Mouse (Mus musculus) liver, embryonic 14.5 days (tissue): Measurements from ENCODE around the gene Mrpl55. TPM values are rescaled to one million over a fixed set of nuclear protein-coding genes. Genes with fewer than 3 reads are reported as not detected.
A peak's percentile ranks its signal among the peaks of the same experiment; 100 is the strongest.

ENCODE experiments used
- ATAC-seq: fragments of 200-750 bp; cut with Nextera tagmentation; 2 replicates; pipeline ENCODE4 v1.8.0; 2017; ENCODE audit warnings: moderate number of reproducible peaks, mild to moderate bottlenecking, moderate library complexity; ENCODE audit not compliant: insufficient read depth
- DNase-seq, 3 experiments: peaks; one replicate each; pipeline ENCODE4 v3.0.0-alpha.2; 2012 to 2013; ENCODE audit warnings: low read depth in 3 of 3, low spot score in 3 of 3
- H3K27ac ChIP-seq: fragments of 300-500 bp; sonication (generic); 2 replicates; pipeline ENCODE4 v1.5.1; 2014; ENCODE audit warnings: moderate library complexity, mild to moderate bottlenecking, control low read depth, inconsistent platforms
- H3K27me3 ChIP-seq: fragments of 300-500 bp; sonication (generic); 2 replicates; pipeline ENCODE4 v1.6.1; 2014; ENCODE audit warnings: mild to moderate bottlenecking, low read length, moderate library complexity; ENCODE audit not compliant: control insufficient read depth, insufficient read depth
- H3K36me3 ChIP-seq: fragments of 300-500 bp; sonication (generic); replicated peaks from 2 replicates; pipeline ENCODE4 v1.6.1; 2014; ENCODE audit warnings: low read depth; ENCODE audit not compliant: control insufficient read depth, insufficient read depth
- H3K4me1 ChIP-seq, 2 experiments: fragments of 200-500 bp in 1 of 2; fragments of 300-500 bp in 1 of 2; sonication (generic) in 1 of 2; replicated peaks; 2 replicates each; pipeline ENCODE4 v1.6.1; 2012 to 2014; ENCODE audit warnings: antibody characterized with exemption in 1 of 2, inconsistent platforms in 1 of 2, low read length in 1 of 2; ENCODE audit not compliant: control insufficient read depth in 2 of 2, insufficient read depth in 2 of 2
- H3K4me2 ChIP-seq: fragments of 300-500 bp; sonication (generic); 2 replicates; pipeline ENCODE4 v1.6.1; 2014; ENCODE audit warnings: low read depth, mild to moderate bottlenecking, control low read depth, moderate library complexity
- H3K4me3 ChIP-seq, 2 experiments: fragments of 200-500 bp in 1 of 2; fragments of 300-500 bp in 1 of 2; sonication (generic) in 1 of 2; 2 replicates each; pipeline ENCODE4 v1.5.1; 2012 to 2014; ENCODE audit warnings: low read depth in 2 of 2, low read length in 2 of 2, mild to moderate bottlenecking in 2 of 2, control low read depth in 1 of 2, inconsistent platforms in 1 of 2, moderate library complexity in 1 of 2; ENCODE audit not compliant: insufficient read depth in 1 of 2
- H3K9ac ChIP-seq: fragments of 300-500 bp; sonication (generic); replicated peaks from 2 replicates; pipeline ENCODE4 v1.6.1; 2014; ENCODE audit warnings: mild to moderate bottlenecking, control low read depth, moderate library complexity
- H3K9me3 ChIP-seq: fragments of 300-500 bp; sonication (generic); 2 replicates; pipeline ENCODE4 v1.6.1; 2016; ENCODE audit warnings: low read length, mixed read lengths; ENCODE audit not compliant: control insufficient read depth
- CTCF ChIP-seq: IDR thresholded peaks from 2 replicates; pipeline ENCODE4 v1.5.1; 2016; ENCODE audit warnings: antibody characterized with exemption, low read depth, control low read depth
- EP300 ChIP-seq: IDR thresholded peaks from 2 replicates; pipeline ENCODE4 v1.6.1; 2016; ENCODE audit warnings: antibody characterized with exemption, low read depth
- WGBS: fragments of 180-500 bp; shearing (Covaris S2); extraction: QIAGEN DNeasy Blood & Tissue Kit; methylation state at CpG from one replicate; pipeline ENCODE4 v1.1.7; 2014; ENCODE audit not compliant: insufficient replicate concordance; 5-methylcytosine and 5-hydroxymethylcytosine counted together
- polyA plus RNA-seq, 2 experiments: library from polyadenylated mRNA; depleted of rRNA in 1 of 2; stranded (reverse) in 1 of 2; unstranded in 1 of 2; fragments of >200 nt; fragmentation: Nextera tagmentation in 1 of 2; extraction: Ambion mirVana in 1 of 2; gene quantifications; 2 replicates each; pipeline versions ENCODE4 v1.2.1 to v1.2.3; 2012 to 2014

Mrpl55 gene
- polyA plus RNA-seq, 2 experiments = 25.3 to 56.8 TPM

DNA sequence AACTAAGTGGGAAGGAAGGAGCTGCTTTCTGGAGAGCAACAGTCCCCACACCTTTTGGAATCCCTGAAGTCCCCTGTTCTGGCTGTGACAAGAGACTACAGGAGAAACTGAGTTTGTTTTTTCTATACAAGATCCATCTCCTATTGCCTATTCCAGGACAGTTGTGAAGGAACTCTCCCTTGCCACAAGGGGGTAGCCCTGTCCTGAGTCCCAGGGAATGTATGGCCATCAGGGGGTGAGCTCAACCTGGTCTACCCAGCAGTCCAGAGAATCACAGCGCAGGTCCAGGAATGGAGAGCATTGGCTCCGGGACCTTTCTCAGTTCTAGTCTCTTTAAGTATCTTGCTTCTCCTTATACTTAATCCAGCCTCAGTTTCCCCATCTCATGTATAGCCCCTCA lies 30.5 kb downstream of the Mrpl55 start:
- no peak for DNase-seq
- H3K4me3 ChIP-seq = no peak overlapping the region
- no peak for ATAC-seq
- no peaks in the 10 kb centered on the region for H3K9me3 ChIP-seq
- H3K9ac ChIP-seq = no peak overlapping the region
- 59% methylated on average over 2 of the region's 2 CpGs for WGBS
- no peak overlapping the region for H3K4me2 ChIP-seq
- TF ChIP-seq CTCF = peak; percentile 43
- TF ChIP-seq EP300 = no peak
- H3K27ac ChIP-seq = no peak overlapping the region
- no peaks in the 10 kb centered on the region for H3K36me3 ChIP-seq
- no peaks in the 10 kb centered on the region for H3K27me3 ChIP-seq
- peaks cover 3 to 11% of the 10 kb centered on the region in 2 experiments; a peak in 3 of 4 replicates for H3K4me1 ChIP-seq

DNA sequence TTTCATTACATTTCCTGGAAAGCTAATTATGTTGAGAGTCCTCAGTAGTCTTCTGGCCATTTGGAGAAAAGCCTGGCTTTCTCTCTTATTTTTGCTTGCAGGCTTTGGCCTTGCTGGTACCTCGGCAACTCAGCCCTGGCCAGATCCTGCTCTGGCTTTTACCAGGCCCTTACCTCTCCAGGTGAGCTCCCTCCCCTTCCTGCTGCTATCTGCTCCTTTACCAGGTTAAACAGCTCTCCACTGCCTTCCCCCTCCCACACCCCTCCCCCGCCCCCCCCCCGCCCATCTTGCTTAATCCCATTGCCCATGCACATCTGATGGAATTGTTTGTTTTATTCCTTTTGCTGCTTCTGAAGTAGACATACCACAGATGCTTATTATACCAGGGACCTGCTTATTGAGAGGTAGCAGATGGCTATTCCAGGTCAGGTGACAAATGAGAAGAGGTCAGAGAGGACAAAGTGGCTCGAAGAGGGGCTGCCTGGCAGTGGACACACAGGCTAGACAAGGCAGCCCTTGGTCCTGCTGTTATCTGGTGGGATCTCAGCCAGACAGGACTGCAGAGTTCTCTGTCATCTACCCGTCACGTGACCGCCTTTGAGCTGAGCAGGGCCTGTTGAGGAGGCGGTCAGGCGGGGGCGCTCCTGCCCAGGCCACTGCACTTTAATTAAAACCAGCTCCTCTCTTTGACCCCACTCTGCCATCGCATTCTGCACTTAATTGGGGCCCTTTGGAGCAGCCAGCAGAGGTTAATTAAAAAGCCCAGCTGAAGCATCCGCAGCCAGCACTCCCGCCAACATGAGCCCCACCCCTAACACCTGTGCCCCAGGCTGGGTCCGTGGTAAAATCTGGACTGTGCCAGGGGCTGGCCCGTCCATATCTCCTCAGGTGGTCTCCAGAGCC lies 36.5 kb downstream of the Mrpl55 start:
- TF ChIP-seq EP300 (no peak), CTCF (peak; percentile 84)
- Histone ChIP-seq H3K4me1 (no peaks in the 10 kb centered on the region), H3K27me3 (peaks cover 22% of the 10 kb centered on the region), H3K4me2 (no peak overlapping the region), H3K4me3 (no peak overlapping the region), H3K9ac (no peak overlapping the region), H3K27ac (no peak overlapping the region), H3K36me3 (no peaks in the 10 kb centered on the region), H3K9me3 (no peaks in the 10 kb centered on the region)
- DNase-seq (peak in 1 of 3 experiments; percentile 50), ATAC-seq (peak; percentile 70)
- WGBS = 4% methylated on average over 14 of the region's 15 CpGs

GRCm38 (mm10) chr11:59239428-59239785 lies 37.1 kb downstream of the Mrpl55 start:
- H3K4me3 ChIP-seq = no peak overlapping the region
- no peaks in the 10 kb centered on the region for H3K4me1 ChIP-seq
- no peaks in the 10 kb centered on the region for H3K36me3 ChIP-seq
- no peak for DNase-seq
- no peak for ATAC-seq
- H3K9ac ChIP-seq = no peak overlapping the region
- H3K27me3 ChIP-seq = peaks cover 24% of the 10 kb centered on the region
- H3K9me3 ChIP-seq = no peaks in the 10 kb centered on the region
- H3K4me2 ChIP-seq = no peak overlapping the region
- TF ChIP-seq CTCF (no peak), EP300 (no peak)
- 47% methylated on average over 4 of the region's 4 CpGs for WGBS
- no peak overlapping the region for H3K27ac ChIP-seq

DNA sequence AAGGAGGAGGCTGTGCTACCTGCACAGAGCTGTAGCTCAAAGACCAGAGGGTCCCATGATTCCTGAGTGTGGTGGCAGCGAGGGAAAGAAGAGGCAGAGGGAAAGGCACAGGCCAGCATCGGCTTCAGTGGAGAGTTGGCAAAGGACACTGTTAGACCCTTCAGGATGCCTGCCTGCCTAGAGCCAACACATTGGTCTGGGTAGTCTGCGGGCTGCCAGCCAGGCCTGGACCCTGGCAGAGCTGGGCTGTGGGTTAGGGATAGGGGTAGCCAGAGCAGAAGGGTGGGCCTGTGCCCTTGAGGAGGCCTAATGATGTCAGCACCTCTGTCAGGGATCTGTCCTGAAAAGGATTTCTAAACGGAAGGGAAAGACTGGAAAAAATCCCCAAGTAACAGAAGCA lies 37.5 kb downstream of the Mrpl55 start:
- Histone ChIP-seq H3K9me3 (no peaks in the 10 kb centered on the region), H3K9ac (no peak overlapping the region), H3K4me3 (no peak overlapping the region), H3K4me1 (no peaks in the 10 kb centered on the region), H3K36me3 (no peaks in the 10 kb centered on the region), H3K27ac (no peak overlapping the region), H3K4me2 (no peak overlapping the region), H3K27me3 (peaks cover 24% of the 10 kb centered on the region)
- ATAC-seq (no peak), DNase-seq (no peak)
- WGBS = 65% methylated on average over 4 of the region's 4 CpGs
- TF ChIP-seq CTCF (no peak), EP300 (no peak)

GRCm38 (mm10) chr11:59241841-59242240 lies 39.6 kb downstream of the Mrpl55 start:
- TF ChIP-seq EP300 (no peak), CTCF (no peak)
- Histone ChIP-seq H3K4me3 (no peak overlapping the region), H3K9ac (no peak overlapping the region), H3K36me3 (no peaks in the 10 kb centered on the region), H3K27ac (no peak overlapping the region), H3K4me2 (no peak overlapping the region), H3K9me3 (no peaks in the 10 kb centered on the region), H3K4me1 (no peaks in the 10 kb centered on the region), H3K27me3 (peaks cover 24% of the 10 kb centered on the region)
- 19% methylated on average over 3 of the region's 3 CpGs for WGBS
- DNase-seq (no peak), ATAC-seq (no peak)
